Mouse (Mus musculus): ENCODE measurements at regions not wholly inside any gene's neighbourhood (a gene's known extent, or its start where the extent isn't known, plus 50 kb on each side); places are given as distances from the start of the nearest gene placed in this dataset.

GRCm38 (mm10) chr10:37416321-37416720 is 277.6 kb upstream of the Marcks start:
- ATAC-seq: no peak
- no peak overlapping the region for H3K4me3 ChIP-seq (ENCODE audit: low read length)
- H3K9ac ChIP-seq (ENCODE audit: low read depth, low read length): no peak overlapping the region

GRCm38 (mm10) chr10:37412401-37412800 is 273.7 kb upstream of the Marcks start:
- no peak overlapping the region for H3K27ac ChIP-seq (ENCODE audit: low read length)
- no peak overlapping the region for H3K4me2 ChIP-seq (ENCODE audit: low read depth, low read length)

More at GRCm38 (mm10) chr10:37416321-37416720, 277.6 kb upstream of the Marcks start:
- Histone ChIP-seq H3K27me3 (replicated peaks; ENCODE audit: control insufficient read depth, insufficient read depth, low read length) (no peaks in the 10 kb centered on the region), H3K4me1 (ENCODE audit: control insufficient read depth, insufficient read depth, low read length) (no peaks in the 10 kb centered on the region), H3K27ac (ENCODE audit: low read length) (no peak overlapping the region), H3K36me3 (ENCODE audit: control insufficient read depth, insufficient read depth, low read length) (no peaks in the 10 kb centered on the region), H3K9me3 (ENCODE audit: control insufficient read depth, low read length) (no peaks in the 10 kb centered on the region), H3K4me2 (ENCODE audit: low read depth, low read length) (no peak overlapping the region)
- WGBS: 80% methylated on average over 1 of the region's 1 CpGs

GRCm38 (mm10) chr10:37409749-37410148 is 271.0 kb upstream of the Marcks start:
- no peak overlapping the region for H3K27ac ChIP-seq (ENCODE audit: low read length)
- WGBS: 61% methylated on average over 1 of the region's 1 CpGs

More at GRCm38 (mm10) chr10:37412401-37412800, 273.7 kb upstream of the Marcks start:
- H3K9ac ChIP-seq (ENCODE audit: low read depth, low read length): no peak overlapping the region
- no peaks in the 10 kb centered on the region for H3K9me3 ChIP-seq (ENCODE audit: control insufficient read depth, low read length)
- H3K4me1 ChIP-seq (ENCODE audit: control insufficient read depth, insufficient read depth, low read length): no peaks in the 10 kb centered on the region
- WGBS: 94% methylated on average over 1 of the region's 1 CpGs
- no peaks in the 10 kb centered on the region for H3K27me3 ChIP-seq (replicated peaks; ENCODE audit: control insufficient read depth, insufficient read depth, low read length)
- H3K36me3 ChIP-seq (ENCODE audit: control insufficient read depth, insufficient read depth, low read length): no peaks in the 10 kb centered on the region
- ATAC-seq: no peak
- H3K4me3 ChIP-seq (ENCODE audit: low read length): no peak overlapping the region

GRCm38 (mm10) chr10:37407487-37407886 is 268.8 kb upstream of the Marcks start:
- H3K9ac ChIP-seq (ENCODE audit: low read depth, low read length): no peak overlapping the region
- H3K27me3 ChIP-seq (replicated peaks; ENCODE audit: control insufficient read depth, insufficient read depth, low read length): no peaks in the 10 kb centered on the region
- no peak for ATAC-seq
- H3K9me3 ChIP-seq (ENCODE audit: control insufficient read depth, low read length): no peaks in the 10 kb centered on the region
- WGBS: 80% methylated on average over 2 of the region's 2 CpGs
- H3K4me3 ChIP-seq (ENCODE audit: low read length): no peak overlapping the region
- no peaks in the 10 kb centered on the region for H3K4me1 ChIP-seq (ENCODE audit: control insufficient read depth, insufficient read depth, low read length)
- no peak overlapping the region for H3K4me2 ChIP-seq (ENCODE audit: low read depth, low read length)
- H3K36me3 ChIP-seq (ENCODE audit: control insufficient read depth, insufficient read depth, low read length): no peaks in the 10 kb centered on the region
- H3K27ac ChIP-seq (ENCODE audit: low read length): no peak overlapping the region

More at GRCm38 (mm10) chr10:37409749-37410148, 271.0 kb upstream of the Marcks start:
- no peak for ATAC-seq
- Histone ChIP-seq H3K4me1 (ENCODE audit: control insufficient read depth, insufficient read depth, low read length) (no peaks in the 10 kb centered on the region), H3K4me3 (ENCODE audit: low read length) (no peak overlapping the region), H3K9me3 (ENCODE audit: control insufficient read depth, low read length) (no peaks in the 10 kb centered on the region), H3K9ac (ENCODE audit: low read depth, low read length) (no peak overlapping the region), H3K36me3 (ENCODE audit: control insufficient read depth, insufficient read depth, low read length) (no peaks in the 10 kb centered on the region), H3K4me2 (ENCODE audit: low read depth, low read length) (no peak overlapping the region), H3K27me3 (replicated peaks; ENCODE audit: control insufficient read depth, insufficient read depth, low read length) (no peaks in the 10 kb centered on the region)

- H3K9me3 ChIP-seq (ENCODE audit: control insufficient read depth, low read length): no peaks in the 10 kb centered on the region
- no peak overlapping the region for H3K27ac ChIP-seq (ENCODE audit: low read length)
- H3K27me3 ChIP-seq (replicated peaks; ENCODE audit: control insufficient read depth, insufficient read depth, low read length): no peaks in the 10 kb centered on the region
- no peaks in the 10 kb centered on the region for H3K36me3 ChIP-seq (ENCODE audit: control insufficient read depth, insufficient read depth, low read length)
- no peak overlapping the region for H3K4me2 ChIP-seq (ENCODE audit: low read depth, low read length)
- no peak overlapping the region for H3K9ac ChIP-seq (ENCODE audit: low read depth, low read length)
- 85% methylated on average over 4 of the region's 4 CpGs for WGBS
- no peaks in the 10 kb centered on the region for H3K4me1 ChIP-seq (ENCODE audit: control insufficient read depth, insufficient read depth, low read length)
- H3K4me3 ChIP-seq (ENCODE audit: low read length): no peak overlapping the region
- no peak for ATAC-seq
These were observed 266.2 kb upstream of the Marcks start for GRCm38 (mm10) chr10:37404933-37405332.

GRCm38 (mm10) chr10:37404407-37404806 is 265.7 kb upstream of the Marcks start:
- Histone ChIP-seq H3K4me2 (ENCODE audit: low read depth, low read length) (no peak overlapping the region), H3K9me3 (ENCODE audit: control insufficient read depth, low read length) (no peaks in the 10 kb centered on the region), H3K4me3 (ENCODE audit: low read length) (no peak overlapping the region), H3K4me1 (ENCODE audit: control insufficient read depth, insufficient read depth, low read length) (no peaks in the 10 kb centered on the region), H3K9ac (ENCODE audit: low read depth, low read length) (no peak overlapping the region), H3K27ac (ENCODE audit: low read length) (no peak overlapping the region), H3K27me3 (replicated peaks; ENCODE audit: control insufficient read depth, insufficient read depth, low read length) (no peaks in the 10 kb centered on the region), H3K36me3 (ENCODE audit: control insufficient read depth, insufficient read depth, low read length) (no peaks in the 10 kb centered on the region)
- no peak for ATAC-seq

- no peaks in the 10 kb centered on the region for H3K36me3 ChIP-seq (ENCODE audit: control insufficient read depth, insufficient read depth, low read length)
- H3K4me1 ChIP-seq (ENCODE audit: control insufficient read depth, insufficient read depth, low read length): peaks cover 4% of the 10 kb centered on the region
- ATAC-seq: no peak
- 83% methylated on average over 1 of the region's 1 CpGs for WGBS
- H3K27ac ChIP-seq (ENCODE audit: low read length): no peak overlapping the region
- H3K9ac ChIP-seq (ENCODE audit: low read depth, low read length): no peak overlapping the region
- H3K4me2 ChIP-seq (ENCODE audit: low read depth, low read length): no peak overlapping the region
- H3K9me3 ChIP-seq (ENCODE audit: control insufficient read depth, low read length): no peaks in the 10 kb centered on the region
- H3K4me3 ChIP-seq (ENCODE audit: low read length): no peak overlapping the region
- no peaks in the 10 kb centered on the region for H3K27me3 ChIP-seq (replicated peaks; ENCODE audit: control insufficient read depth, insufficient read depth, low read length)
These were observed 263.7 kb upstream of the Marcks start for GRCm38 (mm10) chr10:37402376-37402775.

GRCm38 (mm10) chr10:37400991-37401390 is 262.3 kb upstream of the Marcks start:
- peaks cover 5% of the 10 kb centered on the region for H3K4me1 ChIP-seq (ENCODE audit: control insufficient read depth, insufficient read depth, low read length)
- no peaks in the 10 kb centered on the region for H3K36me3 ChIP-seq (ENCODE audit: control insufficient read depth, insufficient read depth, low read length)
- no peaks in the 10 kb centered on the region for H3K9me3 ChIP-seq (ENCODE audit: control insufficient read depth, low read length)
- no peak overlapping the region for H3K4me3 ChIP-seq (ENCODE audit: low read length)
- no peak overlapping the region for H3K27ac ChIP-seq (ENCODE audit: low read length)
- H3K4me2 ChIP-seq (ENCODE audit: low read depth, low read length): no peak overlapping the region
- 39% methylated on average over 1 of the region's 1 CpGs for WGBS
- ATAC-seq: no peak
- H3K27me3 ChIP-seq (replicated peaks; ENCODE audit: control insufficient read depth, insufficient read depth, low read length): no peaks in the 10 kb centered on the region
- no peak overlapping the region for H3K9ac ChIP-seq (ENCODE audit: low read depth, low read length)

- WGBS: 16% methylated on average over 4 of the region's 4 CpGs
- H3K4me3 ChIP-seq (ENCODE audit: low read length): no peak overlapping the region
- no peak overlapping the region for H3K27ac ChIP-seq (ENCODE audit: low read length)
- H3K4me1 ChIP-seq (ENCODE audit: control insufficient read depth, insufficient read depth, low read length): peaks cover 5% of the 10 kb centered on the region
- H3K36me3 ChIP-seq (ENCODE audit: control insufficient read depth, insufficient read depth, low read length): no peaks in the 10 kb centered on the region
- no peaks in the 10 kb centered on the region for H3K27me3 ChIP-seq (replicated peaks; ENCODE audit: control insufficient read depth, insufficient read depth, low read length)
- no peak overlapping the region for H3K9ac ChIP-seq (ENCODE audit: low read depth, low read length)
- peak; percentile 32; the same call in 1 of the 2 replicates for ATAC-seq
- peak overlapping the region; percentile 16; the same call in 1 of the 2 replicates for H3K4me2 ChIP-seq (ENCODE audit: low read depth, low read length)
- no peaks in the 10 kb centered on the region for H3K9me3 ChIP-seq (ENCODE audit: control insufficient read depth, low read length)
These were observed 261.7 kb upstream of the Marcks start for GRCm38 (mm10) chr10:37400379-37400778.

GRCm38 (mm10) chr10:37397271-37397991 is 258.7 kb upstream of the Marcks start:
- ATAC-seq: peak; percentile 92
- H3K27me3 ChIP-seq (replicated peaks; ENCODE audit: control insufficient read depth, insufficient read depth, low read length): no peaks in the 10 kb centered on the region
- H3K9me3 ChIP-seq (ENCODE audit: control insufficient read depth, low read length): no peaks in the 10 kb centered on the region
- H3K9ac ChIP-seq (ENCODE audit: low read depth, low read length): peak overlapping the region; percentile 62
- peaks cover 5% of the 10 kb centered on the region for H3K4me1 ChIP-seq (ENCODE audit: control insufficient read depth, insufficient read depth, low read length)
- peak overlapping the region; percentile 71 for H3K4me2 ChIP-seq (ENCODE audit: low read depth, low read length)
- 6% methylated on average over 18 of the region's 18 CpGs for WGBS
- peak overlapping the region; percentile 38 for H3K4me3 ChIP-seq (ENCODE audit: low read length)
- peak overlapping the region; percentile 82 for H3K27ac ChIP-seq (ENCODE audit: low read length)
- no peaks in the 10 kb centered on the region for H3K36me3 ChIP-seq (ENCODE audit: control insufficient read depth, insufficient read depth, low read length)

Measured in intestine, embryonic 16.5 days (tissue).